Mouse (Mus musculus) forebrain, embryonic 15.5 days (tissue): ENCODE measurements at regions not wholly inside any gene's neighbourhood (a gene's known extent, or its start where the extent isn't known, plus 50 kb on each side); places are given as distances from the start of the nearest gene placed in this dataset.

Source experiments
- ATAC-seq: fragments of 200-750 bp; cut with Nextera tagmentation; replicated peaks from 2 replicates; pipeline ENCODE4 v1.8.0; 2017; ENCODE audit warnings: mild to moderate bottlenecking, moderate TSS enrichment, moderate library complexity
- H3K27ac ChIP-seq: fragments of 300-500 bp; sonication (generic); replicated peaks from 2 replicates; pipeline ENCODE4 v1.5.1; 2015; ENCODE audit warnings: mild to moderate bottlenecking, inconsistent platforms
- H3K27me3 ChIP-seq: fragments of 300-500 bp; sonication (generic); 2 replicates; pipeline ENCODE4 v1.6.1; 2015; ENCODE audit warnings: inconsistent platforms
- H3K36me3 ChIP-seq: fragments of 300-500 bp; sonication (generic); 2 replicates; pipeline ENCODE4 v1.6.1; 2015; ENCODE audit warnings: mild to moderate bottlenecking, inconsistent platforms
- H3K4me1 ChIP-seq: fragments of 300-500 bp; sonication (generic); 2 replicates; pipeline ENCODE4 v1.6.1; 2015; ENCODE audit warnings: inconsistent platforms
- H3K4me2 ChIP-seq: fragments of 300-500 bp; sonication (generic); replicated peaks from 2 replicates; pipeline ENCODE4 v1.6.1; 2015; ENCODE audit warnings: mild to moderate bottlenecking, inconsistent platforms
- H3K4me3 ChIP-seq: fragments of 300-500 bp; sonication (generic); 2 replicates; pipeline ENCODE4 v1.5.1; 2015; ENCODE audit warnings: mild to moderate bottlenecking, inconsistent platforms
- H3K9ac ChIP-seq: fragments of 300-500 bp; sonication (generic); replicated peaks from 2 replicates; pipeline ENCODE4 v1.6.1; 2015; ENCODE audit warnings: mild to moderate bottlenecking, inconsistent platforms
- H3K9me3 ChIP-seq: fragments of 300-500 bp; sonication (generic); 2 replicates; pipeline ENCODE4 v1.6.1; 2016; ENCODE audit warnings: inconsistent platforms
- WGBS: fragments of 180-500 bp; shearing (Covaris S2); methylation state at CpG from one replicate; pipeline ENCODE4 v1.1.7; 2015; ENCODE audit warnings: mixed read lengths; 5-methylcytosine and 5-hydroxymethylcytosine counted together

DNA sequence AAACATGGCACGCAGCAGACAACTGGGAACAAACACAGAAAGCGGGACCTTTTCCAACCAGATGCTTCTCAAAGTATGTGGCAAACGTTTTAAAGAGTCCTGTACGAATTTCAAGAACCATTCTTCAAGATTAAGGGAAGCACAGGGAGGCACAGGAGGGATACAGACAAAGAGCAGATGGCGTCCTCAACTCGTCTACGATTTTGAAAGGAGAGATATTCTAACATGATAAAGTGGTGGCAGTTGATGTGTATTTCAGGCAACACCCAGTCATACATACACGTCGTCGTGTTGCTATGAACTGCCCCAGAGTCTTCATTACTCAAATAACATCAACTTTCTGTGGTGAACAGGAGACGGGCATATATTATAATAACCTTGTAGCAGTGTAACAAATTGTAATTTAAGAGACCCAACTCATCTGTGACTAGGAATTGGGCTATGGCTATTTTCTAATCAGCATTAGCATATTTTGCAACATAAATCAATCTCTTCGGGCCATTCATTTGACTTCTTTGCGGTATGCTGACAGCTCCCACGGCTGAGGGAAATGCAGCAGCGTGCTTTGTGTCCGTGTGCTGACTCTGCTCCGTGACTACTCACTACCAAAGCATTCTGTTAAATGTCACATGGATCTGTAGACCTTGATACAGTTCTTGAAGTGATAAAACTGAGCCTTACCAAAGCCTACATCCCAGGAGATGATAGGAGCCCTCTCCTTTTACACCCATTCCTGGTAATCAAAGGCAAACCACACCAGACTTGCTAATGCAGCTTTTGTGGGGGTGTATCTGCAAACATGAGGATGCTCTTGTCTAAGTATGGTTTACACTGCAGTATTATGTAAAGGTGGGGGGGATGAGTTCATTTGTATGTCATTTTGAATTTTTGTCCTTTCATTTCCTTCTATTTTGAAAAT is 144.0 kb upstream of the Adamts3 start:
- Histone ChIP-seq H3K4me1 (no peaks in the 10 kb centered on the region), H3K27me3 (no peaks in the 10 kb centered on the region), H3K9ac (no peak overlapping the region), H3K36me3 (no peaks in the 10 kb centered on the region), H3K4me3 (no peak overlapping the region), H3K27ac (peak overlapping the region; percentile 67), H3K9me3 (no peaks in the 10 kb centered on the region), H3K4me2 (no peak overlapping the region)
- ATAC-seq, result peak; percentile 69; the same call in 1 of the 2 replicates
- 70% methylated on average over 17 of the region's 17 CpGs for WGBS

GRCm38 (mm10) chr5:90021447-90021846 is 138.3 kb upstream of the Adamts3 start:
- Histone ChIP-seq H3K4me1 (0 out of 2 replicates have a peak, but pooled peaks cover 2% of the 10 kb centered on the region), H3K4me2 (no peak overlapping the region), H3K9me3 (no peaks in the 10 kb centered on the region), H3K27me3 (no peaks in the 10 kb centered on the region), H3K27ac (peak overlapping the region; percentile 56), H3K4me3 (no peak overlapping the region), H3K36me3 (no peaks in the 10 kb centered on the region), H3K9ac (no peak overlapping the region)
- WGBS, result 66% methylated on average over 1 of the region's 1 CpGs
- peak; percentile 68 for ATAC-seq

GRCm38 (mm10) chr5:90000758-90001157 is 117.6 kb upstream of the Adamts3 start:
- Histone ChIP-seq H3K4me1 (no peaks in the 10 kb centered on the region), H3K36me3 (no peaks in the 10 kb centered on the region), H3K4me2 (no peak overlapping the region), H3K9me3 (no peaks in the 10 kb centered on the region), H3K4me3 (no peak overlapping the region), H3K27me3 (no peaks in the 10 kb centered on the region), H3K27ac (no peak overlapping the region), H3K9ac (no peak overlapping the region)
- ATAC-seq, result no peak
- 86% methylated on average over 6 of the region's 6 CpGs for WGBS

- WGBS, result 83% methylated on average over 2 of the region's 2 CpGs
- Histone ChIP-seq H3K9me3 (no peaks in the 10 kb centered on the region), H3K27ac (no peak overlapping the region), H3K9ac (no peak overlapping the region), H3K36me3 (no peaks in the 10 kb centered on the region), H3K4me3 (no peak overlapping the region), H3K4me1 (no peaks in the 10 kb centered on the region), H3K27me3 (no peaks in the 10 kb centered on the region), H3K4me2 (no peak overlapping the region)
- no peak for ATAC-seq
Observed at GRCm38 (mm10) chr5:89991568-89991967, 108.4 kb upstream of the Adamts3 start.

GRCm38 (mm10) chr5:89981627-89982026 is 98.5 kb upstream of the Adamts3 start:
- Histone ChIP-seq H3K27me3 (no peaks in the 10 kb centered on the region), H3K36me3 (no peaks in the 10 kb centered on the region), H3K4me2 (no peak overlapping the region), H3K4me1 (no peaks in the 10 kb centered on the region), H3K9ac (no peak overlapping the region), H3K4me3 (no peak overlapping the region), H3K27ac (no peak overlapping the region), H3K9me3 (no peaks in the 10 kb centered on the region)
- no peak for ATAC-seq
- 57% methylated on average over 6 of the region's 6 CpGs for WGBS

- H3K27me3 ChIP-seq, result no peaks in the 10 kb centered on the region
- H3K9me3 ChIP-seq, result no peaks in the 10 kb centered on the region
- H3K9ac ChIP-seq, result no peak overlapping the region
- no peak overlapping the region for H3K27ac ChIP-seq
- no peak for ATAC-seq
- H3K4me1 ChIP-seq, result no peaks in the 10 kb centered on the region
- H3K4me2 ChIP-seq, result no peak overlapping the region
- WGBS, result 78% methylated on average over 3 of the region's 3 CpGs
- no peaks in the 10 kb centered on the region for H3K36me3 ChIP-seq
- H3K4me3 ChIP-seq, result no peak overlapping the region
Observed at GRCm38 (mm10) chr5:89980204-89980603, 97.1 kb upstream of the Adamts3 start.

- Histone ChIP-seq H3K36me3 (no peaks in the 10 kb centered on the region), H3K9ac (no peak overlapping the region), H3K4me1 (no peaks in the 10 kb centered on the region), H3K27ac (no peak overlapping the region), H3K27me3 (no peaks in the 10 kb centered on the region), H3K4me3 (no peak overlapping the region), H3K9me3 (no peaks in the 10 kb centered on the region), H3K4me2 (no peak overlapping the region)
- ATAC-seq, result no peak
- WGBS, result 89% methylated on average over 11 of the region's 11 CpGs
Observed at GRCm38 (mm10) chr5:89952611-89953010, 69.5 kb upstream of the Adamts3 start.

- no peak overlapping the region for H3K4me2 ChIP-seq
- H3K36me3 ChIP-seq, result no peaks in the 10 kb centered on the region
- 70% methylated on average over 3 of the region's 3 CpGs for WGBS
- H3K4me3 ChIP-seq, result no peak overlapping the region
- H3K9ac ChIP-seq, result no peak overlapping the region
- H3K9me3 ChIP-seq, result no peaks in the 10 kb centered on the region
- H3K27ac ChIP-seq, result no peak overlapping the region
- H3K27me3 ChIP-seq, result no peaks in the 10 kb centered on the region
- no peak for ATAC-seq
- peaks cover 18% of the 10 kb centered on the region for H3K4me1 ChIP-seq
Observed at GRCm38 (mm10) chr5:89945660-89945925, 62.5 kb upstream of the Adamts3 start.

GRCm38 (mm10) chr5:89944855-89945659 is 61.9 kb upstream of the Adamts3 start:
- Histone ChIP-seq H3K9ac (no peak overlapping the region), H3K9me3 (no peaks in the 10 kb centered on the region), H3K4me1 (peaks cover 18% of the 10 kb centered on the region), H3K36me3 (no peaks in the 10 kb centered on the region), H3K4me2 (no peak overlapping the region), H3K27ac (no peak overlapping the region), H3K4me3 (no peak overlapping the region), H3K27me3 (no peaks in the 10 kb centered on the region)
- ATAC-seq, result no peak
- WGBS, result 72% methylated on average over 5 of the region's 5 CpGs

DNA sequence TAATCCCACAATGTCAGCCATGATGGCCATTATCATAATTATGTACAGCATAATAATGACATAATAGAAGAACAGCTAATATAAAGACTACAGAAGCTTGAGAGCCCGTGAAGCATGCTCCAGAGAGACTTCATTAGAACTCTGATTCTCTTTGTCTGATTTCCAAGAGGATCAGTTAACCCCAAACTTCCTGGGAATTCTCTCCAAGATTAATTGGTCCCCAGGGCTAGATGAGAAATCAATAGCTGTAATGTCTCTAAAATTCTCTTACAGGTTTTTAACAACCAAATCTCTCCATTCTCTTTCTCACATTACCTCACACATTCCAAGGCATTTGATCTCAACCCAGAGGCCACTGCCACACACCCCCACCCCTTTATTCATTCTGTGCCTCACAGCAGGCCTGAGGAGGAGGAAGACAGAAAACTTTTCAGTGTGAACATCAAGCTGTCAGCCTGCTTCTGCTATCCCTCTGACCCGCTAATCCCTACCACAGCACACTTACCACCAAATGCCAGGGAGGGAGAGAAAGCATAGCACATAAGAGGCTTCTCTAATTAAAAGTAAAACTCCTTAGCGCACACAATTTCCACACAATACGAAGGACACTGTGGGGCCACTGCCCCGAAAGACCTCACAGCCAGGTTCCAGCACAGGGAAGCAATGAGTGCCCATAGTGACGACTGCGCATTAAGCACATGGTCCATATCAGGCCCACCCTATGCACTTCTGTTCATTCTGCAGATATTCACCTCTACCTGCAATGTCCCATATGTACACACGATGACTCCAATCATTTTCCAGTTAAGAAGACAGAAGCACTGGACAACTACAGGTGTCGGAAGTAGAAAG is 60.4 kb upstream of the Adamts3 start:
- peak; percentile 48 for ATAC-seq
- no peak overlapping the region for H3K4me3 ChIP-seq
- H3K27me3 ChIP-seq, result no peaks in the 10 kb centered on the region
- H3K9me3 ChIP-seq, result no peaks in the 10 kb centered on the region
- H3K9ac ChIP-seq, result no peak overlapping the region
- H3K36me3 ChIP-seq, result no peaks in the 10 kb centered on the region
- WGBS, result 12% methylated on average over 9 of the region's 9 CpGs
- H3K4me2 ChIP-seq, result no peak overlapping the region
- peak overlapping the region; percentile 50; the same call in 1 of the 2 replicates for H3K27ac ChIP-seq
- peaks cover 18% of the 10 kb centered on the region for H3K4me1 ChIP-seq

GRCm38 (mm10) chr5:89942244-89942643 is 59.1 kb upstream of the Adamts3 start:
- 9% methylated on average over 4 of the region's 4 CpGs for WGBS

GRCm38 (mm10) chr5:89932999-89933398 is 49.9 kb upstream of the Adamts3 start:
- Histone ChIP-seq H3K36me3 (no peaks in the 10 kb centered on the region), H3K9ac (no peak overlapping the region), H3K4me2 (no peak overlapping the region), H3K27ac (no peak overlapping the region), H3K27me3 (no peaks in the 10 kb centered on the region), H3K4me3 (no peak overlapping the region), H3K4me1 (no peaks in the 10 kb centered on the region), H3K9me3 (no peaks in the 10 kb centered on the region)
- WGBS, result 92% methylated on average over 6 of the region's 6 CpGs
- no peak for ATAC-seq

More at GRCm38 (mm10) chr5:89942244-89942643, 59.1 kb upstream of the Adamts3 start:
- Histone ChIP-seq H3K36me3 (no peaks in the 10 kb centered on the region), H3K4me1 (peaks cover 18% of the 10 kb centered on the region), H3K9ac (no peak overlapping the region), H3K4me3 (no peak overlapping the region), H3K4me2 (no peak overlapping the region), H3K9me3 (no peaks in the 10 kb centered on the region), H3K27me3 (no peaks in the 10 kb centered on the region), H3K27ac (peak overlapping the region; percentile 50)
- peak; percentile 38; the same call in 1 of the 2 replicates for ATAC-seq
